Mouse (Mus musculus): ENCODE results near the gene Snx10. TPM values are rescaled to one million over a fixed set of nuclear protein-coding genes. Genes with fewer than 3 reads are reported as not detected.
"Not testable (repeated sequence)": the region's sequence is repeated elsewhere in the genome, so short reads cannot be mapped to it uniquely, and the experiment has no call there.

The Snx10 gene
- 13.0 and 19.2 TPM in 2 replicates for polyA plus RNA-seq (2014; fragmentation: Nextera tagmentation; extraction: Ambion mirVana)

DNA sequence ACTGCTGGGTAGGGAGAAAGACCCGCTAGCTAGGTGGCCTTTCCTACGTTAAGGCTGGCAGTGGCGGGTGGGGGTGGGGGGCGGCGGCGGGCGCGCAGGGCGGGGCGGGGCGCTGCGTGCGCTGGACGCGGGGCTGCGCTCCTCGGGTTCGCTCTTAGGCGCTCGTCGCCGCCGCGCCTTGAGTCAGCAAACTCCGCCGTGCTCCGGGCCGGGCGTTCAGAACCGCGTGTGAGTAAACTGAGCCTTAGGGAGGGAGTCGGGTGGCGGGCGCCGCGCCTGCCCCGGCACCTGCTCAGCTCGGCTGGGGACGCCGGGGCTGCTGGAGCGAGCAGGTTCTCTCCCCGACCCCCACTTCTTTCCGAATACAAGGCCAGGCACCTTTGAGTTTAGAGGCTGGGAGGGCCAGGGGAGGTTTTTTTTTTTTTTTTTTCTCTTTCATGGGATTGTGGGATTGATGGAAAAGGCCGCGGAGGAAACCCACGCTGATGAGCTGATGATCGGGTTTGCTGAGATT lies at the start of gene Snx10:
Gene Snx10, plus strand, starts transcription at position 95 of the 514 bp plus-strand sequence.
- peak within 1 kb of the TSS; percentile 67 for H3K9ac ChIP-seq (ENCODE audit: low read depth, low read length)
- ATAC-seq (ENCODE audit: low FRiP score, low TSS enrichment), result peak; percentile 78
- WGBS, result under 1% methylated on average over 47 of the region's 47 CpGs

DNA sequence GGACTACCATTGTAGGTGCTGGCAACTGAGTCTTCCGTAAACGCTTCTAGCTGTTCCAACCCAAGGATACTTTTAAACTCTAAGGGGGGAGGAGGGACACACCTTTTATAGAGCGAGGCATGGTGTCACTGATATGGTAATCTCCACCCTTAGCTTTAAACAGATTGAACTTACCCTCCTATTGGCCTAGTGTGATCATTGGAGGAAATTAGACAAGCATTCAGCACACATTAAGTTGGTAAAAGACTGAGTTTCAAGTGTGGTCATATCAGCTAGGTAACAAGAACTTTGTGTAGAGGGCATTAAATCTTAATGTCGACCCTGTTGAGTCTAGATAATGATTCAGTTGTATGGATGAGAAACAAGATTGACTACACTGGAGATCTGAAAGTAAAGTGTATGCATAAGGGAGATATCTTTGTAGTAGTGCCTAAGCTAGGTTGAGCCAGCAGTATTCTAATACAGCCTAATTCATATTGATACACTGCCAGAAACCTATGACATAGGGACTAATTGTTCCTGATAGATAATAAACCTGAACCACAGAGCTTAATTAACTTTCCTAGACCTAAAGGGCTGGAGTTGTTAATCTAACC lies 44.5 kb upstream of the Snx10 start:
- Histone ChIP-seq H3K27ac (ENCODE audit: low read depth, low read length) (no peak overlapping the region), H3K36me3 (ENCODE audit: control insufficient read depth, insufficient read depth, low read length) (peaks cover 81% of the 10 kb centered on the region), H3K9me3 (ENCODE audit: control insufficient read depth, low read length) (no peaks in the 10 kb centered on the region), H3K27me3 (ENCODE audit: control insufficient read depth, insufficient read depth, low read length) (no peaks in the 10 kb centered on the region), H3K9ac (ENCODE audit: low read depth, low read length) (no peak overlapping the region), H3K4me1 (ENCODE audit: control insufficient read depth, insufficient read depth, low read length) (no peaks in the 10 kb centered on the region), H3K4me3 (ENCODE audit: low read length) (no peak overlapping the region), H3K4me2 (replicated peaks; ENCODE audit: low read depth, low read length) (no peak overlapping the region)
- WGBS, result 95% methylated on average over 4 of the region's 4 CpGs
- ATAC-seq (ENCODE audit: low FRiP score, low TSS enrichment), result no peak

More for the DNA sequence above, at the start of gene Snx10:
- Histone ChIP-seq H3K36me3 (ENCODE audit: control insufficient read depth, insufficient read depth, low read length) (no peaks in the 10 kb centered on the region), H3K4me2 (replicated peaks; ENCODE audit: low read depth, low read length) (peak within 1 kb of the TSS; percentile 84), H3K27me3 (ENCODE audit: control insufficient read depth, insufficient read depth, low read length) (no peaks in the 10 kb centered on the region), H3K4me1 (ENCODE audit: control insufficient read depth, insufficient read depth, low read length) (no peaks in the 10 kb centered on the region), H3K4me3 (ENCODE audit: low read length) (peak within 1 kb of the TSS; percentile 68), H3K9me3 (ENCODE audit: control insufficient read depth, low read length) (no peaks in the 10 kb centered on the region), H3K27ac (ENCODE audit: low read depth, low read length) (no peak within 1 kb of the TSS)

- Histone ChIP-seq H3K4me2 (replicated peaks; ENCODE audit: low read depth, low read length) (no peak overlapping the region), H3K27ac (ENCODE audit: low read depth, low read length) (no peak overlapping the region), H3K4me1 (ENCODE audit: control insufficient read depth, insufficient read depth, low read length) (no peaks in the 10 kb centered on the region), H3K27me3 (ENCODE audit: control insufficient read depth, insufficient read depth, low read length) (no peaks in the 10 kb centered on the region), H3K36me3 (ENCODE audit: control insufficient read depth, insufficient read depth, low read length) (peaks cover 62% of the 10 kb centered on the region), H3K9ac (ENCODE audit: low read depth, low read length) (no peak overlapping the region), H3K4me3 (ENCODE audit: low read length) (no peak overlapping the region), H3K9me3 (ENCODE audit: control insufficient read depth, low read length) (no peaks in the 10 kb centered on the region)
- ATAC-seq (ENCODE audit: low FRiP score, low TSS enrichment), result no peak
- WGBS, result 88% methylated on average over 8 of the region's 8 CpGs
These were observed 42.2 kb upstream of the Snx10 start for GRCm38 (mm10) chr6:51481548-51481947.

GRCm38 (mm10) chr6:51483861-51484260 lies 39.8 kb upstream of the Snx10 start:
- H3K4me2 ChIP-seq (replicated peaks; ENCODE audit: low read depth, low read length), result no peak overlapping the region
- no peaks in the 10 kb centered on the region for H3K9me3 ChIP-seq (ENCODE audit: control insufficient read depth, low read length)
- no peak overlapping the region for H3K9ac ChIP-seq (ENCODE audit: low read depth, low read length)
- H3K36me3 ChIP-seq (ENCODE audit: control insufficient read depth, insufficient read depth, low read length), result peaks cover 43% of the 10 kb centered on the region
- H3K4me1 ChIP-seq (ENCODE audit: control insufficient read depth, insufficient read depth, low read length), result no peaks in the 10 kb centered on the region
- no peaks in the 10 kb centered on the region for H3K27me3 ChIP-seq (ENCODE audit: control insufficient read depth, insufficient read depth, low read length)
- no peak overlapping the region for H3K4me3 ChIP-seq (ENCODE audit: low read length)
- ATAC-seq (ENCODE audit: low FRiP score, low TSS enrichment), result no peak
- 97% methylated on average over 3 of the region's 3 CpGs for WGBS
- no peak overlapping the region for H3K27ac ChIP-seq (ENCODE audit: low read depth, low read length)

- not testable (repeated sequence) for ATAC-seq (ENCODE audit: low FRiP score, low TSS enrichment); H3K4me2 ChIP-seq (replicated peaks; ENCODE audit: low read depth, low read length); H3K9ac ChIP-seq (ENCODE audit: low read depth, low read length); H3K4me3 ChIP-seq (ENCODE audit: low read length); H3K9me3 ChIP-seq (ENCODE audit: control insufficient read depth, low read length); H3K27me3 ChIP-seq (ENCODE audit: control insufficient read depth, insufficient read depth, low read length); H3K4me1 ChIP-seq (ENCODE audit: control insufficient read depth, insufficient read depth, low read length); H3K27ac ChIP-seq (ENCODE audit: low read depth, low read length)
- WGBS, result 89% methylated on average over 8 of the region's 8 CpGs
- H3K36me3 ChIP-seq (ENCODE audit: control insufficient read depth, insufficient read depth, low read length), result peaks cover 36% of the 10 kb centered on the region
These were observed 39.1 kb upstream of the Snx10 start for GRCm38 (mm10) chr6:51484556-51484955.

- no peak for ATAC-seq (ENCODE audit: low FRiP score, low TSS enrichment)
- no peak overlapping the region for H3K4me2 ChIP-seq (replicated peaks; ENCODE audit: low read depth, low read length)
- no peaks in the 10 kb centered on the region for H3K4me1 ChIP-seq (ENCODE audit: control insufficient read depth, insufficient read depth, low read length)
- no peak overlapping the region for H3K9ac ChIP-seq (ENCODE audit: low read depth, low read length)
- H3K4me3 ChIP-seq (ENCODE audit: low read length), result no peak overlapping the region
- H3K27ac ChIP-seq (ENCODE audit: low read depth, low read length), result no peak overlapping the region
- peaks cover 25% of the 10 kb centered on the region for H3K36me3 ChIP-seq (ENCODE audit: control insufficient read depth, insufficient read depth, low read length)
- WGBS, result 40% methylated on average over 2 of the region's 2 CpGs
- no peaks in the 10 kb centered on the region for H3K27me3 ChIP-seq (ENCODE audit: control insufficient read depth, insufficient read depth, low read length)
- H3K9me3 ChIP-seq (ENCODE audit: control insufficient read depth, low read length), result no peaks in the 10 kb centered on the region
These were observed 38.1 kb upstream of the Snx10 start for GRCm38 (mm10) chr6:51485646-51486045.

GRCm38 (mm10) chr6:51486076-51486710 lies 37.5 kb upstream of the Snx10 start:
- no peak overlapping the region for H3K4me3 ChIP-seq (ENCODE audit: low read length)
- no peak overlapping the region for H3K9ac ChIP-seq (ENCODE audit: low read depth, low read length)
- 68% methylated on average over 7 of the region's 7 CpGs for WGBS
- ATAC-seq (ENCODE audit: low FRiP score, low TSS enrichment), result no peak
- H3K4me1 ChIP-seq (ENCODE audit: control insufficient read depth, insufficient read depth, low read length), result no peaks in the 10 kb centered on the region
- H3K27ac ChIP-seq (ENCODE audit: low read depth, low read length), result no peak overlapping the region
- no peaks in the 10 kb centered on the region for H3K9me3 ChIP-seq (ENCODE audit: control insufficient read depth, low read length)
- peaks cover 20% of the 10 kb centered on the region for H3K36me3 ChIP-seq (ENCODE audit: control insufficient read depth, insufficient read depth, low read length)
- no peaks in the 10 kb centered on the region for H3K27me3 ChIP-seq (ENCODE audit: control insufficient read depth, insufficient read depth, low read length)
- no peak overlapping the region for H3K4me2 ChIP-seq (replicated peaks; ENCODE audit: low read depth, low read length)

DNA sequence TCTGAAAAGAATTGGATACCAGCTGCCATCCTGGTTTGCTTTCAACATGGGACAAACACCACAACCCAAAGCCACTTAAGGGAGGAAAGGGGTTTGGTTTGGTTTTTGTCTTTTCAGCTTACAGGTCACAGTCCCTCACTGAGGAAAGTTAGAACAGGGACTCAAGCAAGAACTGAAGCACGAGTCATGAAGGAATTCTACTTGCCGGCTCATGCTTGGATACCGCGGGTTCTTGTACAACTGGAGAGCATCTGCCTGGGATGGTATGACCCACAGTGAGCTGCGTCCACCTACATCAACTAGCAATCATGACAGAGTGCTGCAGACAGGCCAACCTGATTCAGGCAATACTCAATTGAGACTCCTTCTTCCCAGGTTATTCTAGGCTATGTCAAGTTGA lies 37.0 kb upstream of the Snx10 start:
- H3K27ac ChIP-seq (ENCODE audit: low read depth, low read length), result no peak overlapping the region
- 92% methylated on average over 5 of the region's 5 CpGs for WGBS
- H3K4me3 ChIP-seq (ENCODE audit: low read length), result no peak overlapping the region
- H3K9me3 ChIP-seq (ENCODE audit: control insufficient read depth, low read length), result no peaks in the 10 kb centered on the region
- no peaks in the 10 kb centered on the region for H3K4me1 ChIP-seq (ENCODE audit: control insufficient read depth, insufficient read depth, low read length)
- H3K9ac ChIP-seq (ENCODE audit: low read depth, low read length), result no peak overlapping the region
- no peaks in the 10 kb centered on the region for H3K27me3 ChIP-seq (ENCODE audit: control insufficient read depth, insufficient read depth, low read length)
- no peak overlapping the region for H3K4me2 ChIP-seq (replicated peaks; ENCODE audit: low read depth, low read length)
- H3K36me3 ChIP-seq (ENCODE audit: control insufficient read depth, insufficient read depth, low read length), result peaks cover 15% of the 10 kb centered on the region
- ATAC-seq (ENCODE audit: low FRiP score, low TSS enrichment), result no peak

DNA sequence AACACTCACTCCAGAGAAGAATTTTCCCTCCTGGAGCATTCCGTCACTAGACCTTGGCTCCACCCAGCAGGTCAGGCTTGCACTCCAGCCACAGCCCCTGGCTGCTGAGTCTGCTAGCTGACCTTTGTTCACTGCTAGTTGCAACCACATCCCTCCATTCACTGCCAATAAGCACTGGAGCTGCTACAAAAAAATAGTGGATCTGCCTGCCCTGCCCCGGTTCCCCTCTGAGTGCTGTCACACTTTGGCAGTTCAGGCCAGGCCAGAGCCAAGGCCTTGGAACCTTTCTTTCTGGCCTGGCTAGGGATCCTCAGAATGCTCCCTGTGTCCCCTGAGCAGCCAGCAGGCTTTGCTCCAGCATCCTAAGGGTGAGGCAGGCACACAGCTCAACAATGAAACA lies 33.9 kb upstream of the Snx10 start:
- H3K27me3 ChIP-seq (ENCODE audit: control insufficient read depth, insufficient read depth, low read length), result no peaks in the 10 kb centered on the region
- no peak overlapping the region for H3K4me3 ChIP-seq (ENCODE audit: low read length)
- no peak overlapping the region for H3K4me2 ChIP-seq (replicated peaks; ENCODE audit: low read depth, low read length)
- no peak overlapping the region for H3K9ac ChIP-seq (ENCODE audit: low read depth, low read length)
- ATAC-seq (ENCODE audit: low FRiP score, low TSS enrichment), result no peak
- H3K9me3 ChIP-seq (ENCODE audit: control insufficient read depth, low read length), result no peaks in the 10 kb centered on the region
- H3K4me1 ChIP-seq (ENCODE audit: control insufficient read depth, insufficient read depth, low read length), result no peaks in the 10 kb centered on the region
- WGBS, result 45% methylated on average over 2 of the region's 2 CpGs
- H3K36me3 ChIP-seq (ENCODE audit: control insufficient read depth, insufficient read depth, low read length), result no peaks in the 10 kb centered on the region
- H3K27ac ChIP-seq (ENCODE audit: low read depth, low read length), result no peak overlapping the region

Measured in kidney, embryonic 14.5 days (tissue).